8 mouse cellular contexts compared by ENCODE assay signal in genomic region chr9:23221976-23222375, GRCm38 (mm10). TPM values are rescaled to one million over a fixed set of nuclear protein-coding genes. Genes with fewer than 3 reads are reported as not detected.
DNase-seq lines count a peak whose midpoint lies in the region; ATAC-seq and TF ChIP-seq lines count a peak whose summit lies in the region.

No protein-coding gene starts in this region.

- H3K4me2 ChIP-seq in kidney, embryonic 16.5 days (replicated peaks; ENCODE audit: low read depth, low read length), result peak overlapping the region; percentile 96
- H3K4me2 ChIP-seq in hindbrain, postnatal 0 days (ENCODE audit: low read depth, low read length), result peak overlapping the region; percentile 98
- peak overlapping the region; percentile 99 for H3K4me2 ChIP-seq in neural tube, embryonic 13.5 days

- WGBS in kidney, embryonic 16.5 days, result 14% methylated on average over 5 of the region's 5 CpGs
- WGBS in hindbrain, postnatal 0 days, result 14% methylated on average over 5 of the region's 5 CpGs
- 12% methylated on average over 5 of the region's 5 CpGs for WGBS in neural tube, embryonic 13.5 days

- TF ChIP-seq POLR2A in cortical plate, adult 2 months (IDR thresholded peaks at IDR 0.05; ENCODE audit: extremely low read depth, insufficient read depth, low read length), result no peak

- ATAC-seq in kidney, embryonic 16.5 days (ENCODE audit: low FRiP score, low TSS enrichment), result no peak
- ATAC-seq in hindbrain, postnatal 0 days, result 0 out of 2 replicates have a peak, but pooled peaks have one; percentile 6
- ATAC-seq in neural tube, embryonic 13.5 days (ENCODE audit: low read depth), result no peak

- H3K27ac ChIP-seq in kidney, embryonic 16.5 days (ENCODE audit: low read length), result no peak overlapping the region
- H3K27ac ChIP-seq in cortical plate, adult 2 months (ENCODE audit: insufficient read depth, low read length), result no peak overlapping the region
- 0 out of 2 replicates have a peak overlapping the region, but pooled peaks have one; percentile 73 for H3K27ac ChIP-seq in hindbrain, postnatal 0 days
- H3K27ac ChIP-seq in neural tube, embryonic 13.5 days (replicated peaks), result peak overlapping the region; percentile 89; the same call in 1 of the 2 replicates

- no peaks in the 10 kb centered on the region for H3K9me3 ChIP-seq in kidney, embryonic 16.5 days (ENCODE audit: low read length)
- H3K9me3 ChIP-seq in hindbrain, postnatal 0 days (ENCODE audit: low read length), result no peaks in the 10 kb centered on the region
- no peaks in the 10 kb centered on the region for H3K9me3 ChIP-seq in neural tube, embryonic 13.5 days

- TF ChIP-seq CTCF in cortical plate, adult 2 months (IDR thresholded peaks at IDR 0.05; ENCODE audit: extremely low read depth, insufficient read depth, low read length), result no peak
- no peak for TF ChIP-seq CTCF in hindbrain, postnatal 0 days (IDR thresholded peaks at IDR 0.05; ENCODE audit: low read depth)

- H3K9ac ChIP-seq in kidney, embryonic 16.5 days (replicated peaks; ENCODE audit: low read length), result peak overlapping the region; percentile 80
- H3K9ac ChIP-seq in hindbrain, postnatal 0 days (replicated peaks; ENCODE audit: low read length), result peak overlapping the region; percentile 76
- H3K9ac ChIP-seq in neural tube, embryonic 13.5 days, result peak overlapping the region; percentile 90

- peaks cover 6% of the 10 kb centered on the region; the same call in 1 of the 2 replicates for H3K4me1 ChIP-seq in kidney, embryonic 16.5 days (ENCODE audit: insufficient read depth, low read length)
- H3K4me1 ChIP-seq in cortical plate, adult 2 months (ENCODE audit: control insufficient read depth, insufficient read depth, low read length), result no peaks in the 10 kb centered on the region
- no peaks in the 10 kb centered on the region for H3K4me1 ChIP-seq in hindbrain, postnatal 0 days (ENCODE audit: insufficient read depth, low read length)
- H3K4me1 ChIP-seq in neural tube, embryonic 13.5 days (replicated peaks), result peaks cover 11% of the 10 kb centered on the region

- DNase-seq in kidney, postnatal 14 days, result no peak
- DNase-seq in hindbrain, postnatal 0 days (ENCODE audit: low spot score), result peak; percentile 32
- no peak for DNase-seq in spleen, postnatal 4 days (ENCODE audit: low spot score in 2 of 2)
- DNase-seq in kidney, postnatal 25 days, result no peak
- DNase-seq in retina, embryonic 14.5 days (ENCODE audit: low spot score), result no peak

- H3K4me3 ChIP-seq in kidney, embryonic 16.5 days (ENCODE audit: low read length), result peak overlapping the region; percentile 72
- H3K4me3 ChIP-seq in cortical plate, adult 2 months (ENCODE audit: insufficient read depth, low read length), result peak overlapping the region; percentile 91
- H3K4me3 ChIP-seq in hindbrain, postnatal 0 days (ENCODE audit: low read length), result peak overlapping the region; percentile 75
- peak overlapping the region; percentile 73 for H3K4me3 ChIP-seq in neural tube, embryonic 13.5 days

- H3K36me3 ChIP-seq in kidney, embryonic 16.5 days (ENCODE audit: insufficient read depth, low read length), result no peaks in the 10 kb centered on the region
- no peaks in the 10 kb centered on the region for H3K36me3 ChIP-seq in hindbrain, postnatal 0 days (ENCODE audit: insufficient read depth, low read length)
- no peaks in the 10 kb centered on the region for H3K36me3 ChIP-seq in neural tube, embryonic 13.5 days

- peaks cover 29% of the 10 kb centered on the region for H3K27me3 ChIP-seq in kidney, embryonic 16.5 days (ENCODE audit: insufficient read depth, low read length)
- H3K27me3 ChIP-seq in hindbrain, postnatal 0 days (ENCODE audit: insufficient read depth, low read length), result no peaks in the 10 kb centered on the region; the same call in 1 of the 2 replicates
- peaks cover 52% of the 10 kb centered on the region for H3K27me3 ChIP-seq in neural tube, embryonic 13.5 days

RNA-seq across cellular contexts. Expression of gene Bmper, which starts 0.9 kb away (rescaled TPM):
- 20.3 and 21.0 TPM in 2 replicates for polyA plus RNA-seq in kidney, embryonic 16.5 days (2015; fragmentation: Nextera tagmentation; extraction: Ambion mirVana)
- 5.9 and 6.8 TPM in 2 replicates for polyA plus RNA-seq in cortical plate, adult 2 months (2012; rRNA removed)
- total RNA-seq in hindbrain, postnatal 0 days (2014; rRNA removed), result 9.9 and 10.2 TPM in 2 replicates
- 6.7 and 8.1 TPM in 2 replicates for polyA plus RNA-seq in hindbrain, postnatal 0 days (2015; fragmentation: Nextera tagmentation; extraction: Ambion mirVana)
- polyA plus RNA-seq in neural tube, embryonic 13.5 days (2015; fragmentation: Nextera tagmentation; extraction: Ambion mirVana), result 7.5 and 10.0 TPM in 2 replicates

Comparison
In these comparisons a context has a peak if more than half of its experiments do, and no peak if none do; other contexts are left out.
1. H3K27ac ChIP-seq: peak in hindbrain, postnatal 0 days (single experiment) and neural tube, embryonic 13.5 days (single experiment); none in kidney, embryonic 16.5 days (single experiment) and cortical plate, adult 2 months (single experiment).
2. Peak in every context shown above with its lines, with median percentiles within 50 percentile points of each other: H3K4me2 ChIP-seq, H3K4me3 ChIP-seq and H3K9ac ChIP-seq.